Mouse (Mus musculus) testis, adult 2 months (tissue): ENCODE data around the gene Capn7. TPM values are rescaled to one million over a fixed set of nuclear protein-coding genes. Genes with fewer than 3 reads are reported as not detected.
A peak's percentile ranks its signal among the peaks of the same experiment; 100 is the strongest.

Experiments used
- H3K27ac ChIP-seq: fragments of 200-500 bp; 2 replicates; pipeline ENCODE4 v1.5.1; 2012; ENCODE audit warnings: low read depth, low read length; ENCODE audit not compliant: control insufficient read depth, insufficient read depth
- H3K27me3 ChIP-seq: fragments of 200-500 bp; 2 replicates; pipeline ENCODE4 v1.6.1; 2012; ENCODE audit warnings: mild to moderate bottlenecking, low read length, moderate library complexity; ENCODE audit not compliant: control insufficient read depth, insufficient read depth
- H3K36me3 ChIP-seq: fragments of 200-500 bp; 2 replicates; pipeline ENCODE4 v1.6.1; 2012; ENCODE audit warnings: mild to moderate bottlenecking, low read length; ENCODE audit not compliant: control insufficient read depth, insufficient read depth
- H3K4me1 ChIP-seq: fragments of 200-500 bp; 2 replicates; pipeline ENCODE4 v1.6.1; 2012; ENCODE audit warnings: low read length; ENCODE audit not compliant: control insufficient read depth, insufficient read depth
- H3K4me3 ChIP-seq: fragments of 200-500 bp; 2 replicates; pipeline ENCODE4 v1.5.1; 2012; ENCODE audit warnings: low read depth, mild to moderate bottlenecking, low read length, moderate library complexity, mixed read lengths; ENCODE audit not compliant: control insufficient read depth
- CTCF ChIP-seq: fragments of 200-500 bp; IDR thresholded peaks from 2 replicates; pipeline ENCODE4 v1.5.1; 2012; ENCODE audit warnings: low read depth, mild to moderate bottlenecking, inconsistent platforms, low read length, moderate library complexity; ENCODE audit not compliant: control insufficient read depth, insufficient read depth, insufficient replicate concordance
- POLR2A ChIP-seq: fragments of 200-500 bp; IDR thresholded peaks from 2 replicates; pipeline ENCODE4 v1.6.1; 2012; ENCODE audit warnings: low read depth, mild to moderate bottlenecking, inconsistent platforms, low read length, moderate library complexity; ENCODE audit not compliant: control insufficient read depth
- polyA plus RNA-seq: library from polyadenylated mRNA; depleted of rRNA; stranded (reverse); fragments of >200 nt; gene quantifications from 2 replicates; pipeline ENCODE4 v1.2.3, GENCODE M21; 2012

Capn7 gene
- polyA plus RNA-seq, 1 experiment = 8.5 TPM

GRCm38 (mm10) chr14:31395629-31396199, 59.3 kb downstream of the Capn7 start:
- peak overlapping the region; percentile 54 for H3K27ac ChIP-seq
- H3K4me1 ChIP-seq = peaks cover 14% of the 10 kb centered on the region
- no peaks in the 10 kb centered on the region for H3K36me3 ChIP-seq
- H3K4me3 ChIP-seq = no peak overlapping the region
- TF ChIP-seq POLR2A = no peak
- TF ChIP-seq CTCF = no peak
- no peaks in the 10 kb centered on the region for H3K27me3 ChIP-seq

GRCm38 (mm10) chr14:31396428-31396827, 60.0 kb downstream of the Capn7 start:
- Histone ChIP-seq H3K36me3 (no peaks in the 10 kb centered on the region), H3K27me3 (no peaks in the 10 kb centered on the region), H3K27ac (no peak overlapping the region), H3K4me1 (peaks cover 14% of the 10 kb centered on the region), H3K4me3 (no peak overlapping the region)
- no peak for TF ChIP-seq CTCF
- no peak for TF ChIP-seq POLR2A

GRCm38 (mm10) chr14:31397353-31397752, 60.9 kb downstream of the Capn7 start:
- H3K36me3 ChIP-seq = no peaks in the 10 kb centered on the region
- H3K4me3 ChIP-seq = no peak overlapping the region
- peaks cover 14% of the 10 kb centered on the region for H3K4me1 ChIP-seq
- H3K27me3 ChIP-seq = no peaks in the 10 kb centered on the region
- peak overlapping the region; percentile 51; the same call in 1 of the 2 replicates for H3K27ac ChIP-seq
- TF ChIP-seq POLR2A (no peak), CTCF (no peak)

GRCm38 (mm10) chr14:31397791-31398595, 61.6 kb downstream of the Capn7 start:
- Histone ChIP-seq H3K4me1 (peaks cover 14% of the 10 kb centered on the region), H3K4me3 (no peak overlapping the region), H3K27me3 (no peaks in the 10 kb centered on the region), H3K27ac (peak overlapping the region; percentile 51; the same call in 1 of the 2 replicates), H3K36me3 (no peaks in the 10 kb centered on the region)
- TF ChIP-seq CTCF (no peak), POLR2A (no peak)

- Histone ChIP-seq H3K4me1 (peaks cover 15% of the 10 kb centered on the region), H3K4me3 (no peak overlapping the region), H3K36me3 (no peaks in the 10 kb centered on the region), H3K27ac (no peak overlapping the region), H3K27me3 (no peaks in the 10 kb centered on the region)
- no peak for TF ChIP-seq POLR2A
- TF ChIP-seq CTCF = no peak
These were observed 62.4 kb downstream of the Capn7 start for GRCm38 (mm10) chr14:31398819-31399218.

- peaks cover 13% of the 10 kb centered on the region for H3K4me1 ChIP-seq
- no peak overlapping the region for H3K27ac ChIP-seq
These were observed 62.8 kb downstream of the Capn7 start for GRCm38 (mm10) chr14:31399271-31399670.

GRCm38 (mm10) chr14:31400246-31400645, 63.8 kb downstream of the Capn7 start:
- Histone ChIP-seq H3K4me3 (no peak overlapping the region), H3K27ac (no peak overlapping the region), H3K36me3 (no peaks in the 10 kb centered on the region), H3K4me1 (peaks cover 7% of the 10 kb centered on the region), H3K27me3 (no peaks in the 10 kb centered on the region)
- no peak for TF ChIP-seq CTCF
- no peak for TF ChIP-seq POLR2A

More at GRCm38 (mm10) chr14:31399271-31399670, 62.8 kb downstream of the Capn7 start:
- Histone ChIP-seq H3K36me3 (no peaks in the 10 kb centered on the region), H3K27me3 (no peaks in the 10 kb centered on the region), H3K4me3 (no peak overlapping the region)
- TF ChIP-seq POLR2A (no peak), CTCF (no peak)
